Mouse (Mus musculus) hindbrain, postnatal 0 days (tissue): ENCODE data around the gene Hlcs. TPM values are rescaled to one million over a fixed set of nuclear protein-coding genes. Genes with fewer than 3 reads are reported as not detected.

ENCODE experiments used
- ATAC-seq: fragments of 200-750 bp; cut with Nextera tagmentation; 2 replicates; pipeline ENCODE4 v1.8.0; 2017; ENCODE audit warnings: mild to moderate bottlenecking, moderate TSS enrichment, moderate library complexity
- DNase-seq: peaks from one replicate; pipeline ENCODE4 v3.0.0-alpha.2; 2015; ENCODE audit warnings: low spot score
- H3K27ac ChIP-seq: fragments of 300-500 bp; sonication (generic); 2 replicates; pipeline ENCODE4 v1.5.1; 2014; ENCODE audit warnings: mild to moderate bottlenecking
- H3K27me3 ChIP-seq: fragments of 300-500 bp; sonication (generic); 2 replicates; pipeline ENCODE4 v1.6.1; 2014; ENCODE audit warnings: low read length, mixed read lengths; ENCODE audit not compliant: insufficient read depth
- H3K36me3 ChIP-seq: fragments of 300-500 bp; sonication (generic); 2 replicates; pipeline ENCODE4 v1.6.1; 2014; ENCODE audit warnings: low read length, mixed read lengths; ENCODE audit not compliant: insufficient read depth
- H3K4me1 ChIP-seq: fragments of 300-500 bp; sonication (generic); 2 replicates; pipeline ENCODE4 v1.6.1; 2014; ENCODE audit warnings: antibody characterized with exemption, low read length, mixed read lengths; ENCODE audit not compliant: insufficient read depth
- H3K4me2 ChIP-seq: fragments of 300-500 bp; sonication (generic); 2 replicates; pipeline ENCODE4 v1.6.1; 2014; ENCODE audit warnings: low read depth, mild to moderate bottlenecking, low read length, moderate library complexity, mixed read lengths
- H3K4me3 ChIP-seq: fragments of 300-500 bp; sonication (generic); 2 replicates; pipeline ENCODE4 v1.5.1; 2014; ENCODE audit warnings: low read length
- H3K9ac ChIP-seq: fragments of 300-500 bp; sonication (generic); replicated peaks from 2 replicates; pipeline ENCODE4 v1.6.1; 2014; ENCODE audit warnings: mild to moderate bottlenecking, low read length, moderate library complexity, mixed read lengths
- H3K9me3 ChIP-seq: fragments of 300-500 bp; sonication (generic); 2 replicates; pipeline ENCODE4 v1.6.1; 2016; ENCODE audit warnings: low read length, mixed read lengths
- CTCF ChIP-seq: IDR thresholded peaks from 2 replicates; pipeline ENCODE4 v1.5.1; 2016; ENCODE audit warnings: antibody characterized with exemption, control low read depth, low read depth
- WGBS: fragments of 180-500 bp; shearing (Covaris S2); extraction: QIAGEN DNeasy Blood & Tissue Kit; methylation state at CpG from one replicate; pipeline ENCODE4 v1.1.7; 2014; 5-methylcytosine and 5-hydroxymethylcytosine counted together
- polyA plus RNA-seq: library from polyadenylated mRNA; unstranded; fragments of >200 nt; fragmentation: Nextera tagmentation; extraction: Ambion mirVana; gene quantifications from 2 replicates; pipeline ENCODE4 v1.2.1, GENCODE M21; 2015
- total RNA-seq: library from RNA; depleted of rRNA; stranded (reverse); fragments of >200 nt; gene quantifications from 2 replicates; pipeline ENCODE4 v1.2.3, GENCODE M21; 2014

Hlcs gene
- total and polyA plus RNA-seq, 2 experiments from 2014 or later, result 7.3 to 8.1 TPM

DNA sequence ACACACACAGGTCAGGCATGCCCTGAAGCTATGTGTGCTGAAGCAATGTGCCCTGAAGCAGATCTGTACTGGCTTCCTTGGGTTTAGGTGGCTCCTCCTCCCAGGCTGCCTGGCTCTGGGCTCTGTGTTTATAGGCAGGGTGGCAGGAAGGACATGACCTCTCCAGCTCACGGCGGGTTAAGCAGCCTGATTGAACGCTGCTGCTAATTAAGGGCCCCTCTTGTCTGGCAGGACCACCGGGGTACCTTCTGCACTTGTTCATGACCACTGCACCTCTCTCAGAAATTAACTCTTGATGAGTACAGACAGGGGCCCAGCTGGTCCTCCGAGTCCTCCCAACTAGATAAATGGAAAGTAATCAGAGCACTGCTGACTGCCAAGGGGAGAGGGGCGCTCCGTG lies 149.1 kb downstream of the Hlcs start:
- ATAC-seq, result peak; percentile 64; the same call in 1 of the 2 replicates
- Histone ChIP-seq H3K4me1 (no peaks in the 10 kb centered on the region), H3K4me2 (no peak overlapping the region), H3K27ac (no peak overlapping the region), H3K4me3 (no peak overlapping the region), H3K9ac (no peak overlapping the region), H3K27me3 (no peaks in the 10 kb centered on the region), H3K36me3 (no peaks in the 10 kb centered on the region), H3K9me3 (no peaks in the 10 kb centered on the region)
- TF ChIP-seq CTCF, result no peak
- 21% methylated on average over 7 of the region's 7 CpGs for WGBS
- DNase-seq, result peak; percentile 41

DNA sequence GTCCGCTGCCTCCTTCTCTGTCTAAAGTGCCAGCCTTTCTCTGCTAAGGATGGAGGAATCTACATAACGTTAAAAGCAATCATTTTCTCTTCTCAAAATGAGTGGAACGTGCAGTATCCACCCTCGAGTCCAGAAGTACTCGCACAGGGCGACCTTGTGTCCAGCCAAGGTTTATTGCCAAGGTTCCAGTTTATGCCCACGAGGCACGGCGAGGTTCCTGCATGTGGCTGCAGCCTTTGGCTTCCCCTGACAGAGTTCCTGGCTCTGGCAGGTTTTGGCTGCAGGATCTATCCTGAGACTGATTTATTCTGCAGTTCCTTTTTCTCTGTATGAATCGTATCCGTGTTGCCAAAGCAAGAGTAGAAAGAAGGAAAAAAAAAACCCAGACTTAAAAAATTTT lies 150.3 kb downstream of the Hlcs start:
- H3K36me3 ChIP-seq, result no peaks in the 10 kb centered on the region
- no peak overlapping the region for H3K27ac ChIP-seq
- H3K4me3 ChIP-seq, result no peak overlapping the region
- H3K4me1 ChIP-seq, result no peaks in the 10 kb centered on the region
- ATAC-seq (no peak), DNase-seq (no peak)
- WGBS, result 67% methylated on average over 11 of the region's 11 CpGs
- H3K9ac ChIP-seq, result no peak overlapping the region
- no peak for TF ChIP-seq CTCF
- no peak overlapping the region for H3K4me2 ChIP-seq
- H3K27me3 ChIP-seq, result no peaks in the 10 kb centered on the region
- H3K9me3 ChIP-seq, result no peaks in the 10 kb centered on the region

DNA sequence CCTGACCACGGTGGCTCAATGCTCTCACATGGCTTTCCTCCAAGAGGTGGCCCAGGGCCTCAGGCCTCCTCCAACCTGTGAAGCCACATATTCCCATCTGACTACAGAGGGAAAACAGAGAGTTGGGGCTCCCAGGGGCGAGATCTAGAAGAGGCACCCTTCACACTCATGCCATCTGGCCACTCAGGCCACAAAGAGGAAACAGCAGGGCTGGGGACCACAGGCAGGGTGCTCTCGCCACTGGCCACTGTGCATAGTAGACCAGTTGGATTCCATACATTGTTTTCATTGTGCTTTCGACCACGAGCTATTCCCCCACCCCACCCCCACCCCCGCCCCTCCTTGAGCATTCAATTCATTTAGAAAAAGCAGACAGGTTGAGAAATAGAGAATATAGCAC lies 151.4 kb downstream of the Hlcs start:
- whole genome bisulfite sequencing, result 34% methylated on average over 6 of the region's 6 CpGs
- H3K36me3 ChIP-seq, result no peaks in the 10 kb centered on the region
- ATAC-seq, result no peak
- no peak overlapping the region for H3K4me3 ChIP-seq
- no peak overlapping the region for H3K9ac ChIP-seq
- TF ChIP-seq CTCF, result no peak
- no peak for DNase-seq
- no peaks in the 10 kb centered on the region for H3K27me3 ChIP-seq
- no peak overlapping the region for H3K4me2 ChIP-seq
- H3K27ac ChIP-seq, result no peak overlapping the region
- no peaks in the 10 kb centered on the region for H3K4me1 ChIP-seq
- no peaks in the 10 kb centered on the region for H3K9me3 ChIP-seq

DNA sequence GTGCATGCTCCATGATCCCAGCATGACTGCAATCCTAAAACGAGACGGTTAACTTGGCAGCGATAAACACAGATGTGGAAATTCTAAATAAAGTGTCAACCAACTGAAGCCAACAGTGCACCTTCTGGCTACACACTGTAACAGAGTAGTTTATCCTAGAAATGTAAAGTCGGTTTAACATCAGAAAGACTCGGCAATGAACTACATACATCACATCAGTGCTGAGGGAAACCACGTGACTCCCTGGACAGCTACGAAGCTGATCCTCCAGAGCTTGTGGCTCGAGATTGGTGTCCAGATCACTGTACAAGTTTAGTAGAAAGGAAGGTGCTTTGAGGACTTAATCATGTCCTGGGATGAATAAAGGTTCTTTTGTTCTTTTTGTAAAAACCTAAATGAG lies 155.6 kb downstream of the Hlcs start:
- Histone ChIP-seq H3K27ac (no peak overlapping the region), H3K36me3 (no peaks in the 10 kb centered on the region), H3K4me1 (peaks cover 11% of the 10 kb centered on the region), H3K27me3 (no peaks in the 10 kb centered on the region), H3K9ac (no peak overlapping the region), H3K9me3 (no peaks in the 10 kb centered on the region), H3K4me2 (no peak overlapping the region), H3K4me3 (no peak overlapping the region)
- ATAC-seq (no peak), DNase-seq (no peak)
- WGBS, result 61% methylated on average over 8 of the region's 8 CpGs
- TF ChIP-seq CTCF, result no peak

DNA sequence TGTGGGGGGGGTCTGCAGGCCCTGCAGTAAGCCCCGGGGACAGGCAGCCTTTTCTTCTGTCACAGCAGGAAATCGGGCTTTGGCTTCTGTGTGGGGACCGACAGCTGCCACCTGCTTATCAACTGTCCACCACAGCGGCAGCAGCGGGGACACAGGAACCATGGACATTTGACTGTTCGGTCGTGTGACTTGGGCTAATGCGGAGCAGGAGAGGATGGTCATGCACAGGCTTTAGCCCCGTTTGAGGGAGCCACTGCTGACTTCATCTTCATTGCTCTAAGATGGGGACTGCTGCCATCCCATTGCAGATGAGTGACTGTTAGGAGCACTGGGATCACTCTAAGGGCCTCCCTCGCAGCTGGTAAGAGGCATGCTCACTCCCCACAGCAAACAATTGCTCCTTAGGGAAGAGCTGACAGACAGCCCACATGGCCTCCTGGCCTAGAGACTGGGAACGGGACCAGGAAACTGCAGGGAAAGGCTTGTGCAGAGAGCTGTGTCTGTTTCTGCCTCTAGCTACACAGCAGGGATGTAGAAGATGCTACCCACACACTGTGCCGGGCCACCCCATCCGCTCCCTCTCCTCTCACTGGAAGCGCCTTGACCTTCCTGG lies 158.2 kb downstream of the Hlcs start:
- Histone ChIP-seq H3K4me3 (no peak overlapping the region), H3K4me2 (0 out of 2 replicates have a peak overlapping the region, but pooled peaks have one; percentile 13), H3K4me1 (peaks cover 11% of the 10 kb centered on the region), H3K36me3 (no peaks in the 10 kb centered on the region), H3K27ac (no peak overlapping the region), H3K27me3 (no peaks in the 10 kb centered on the region), H3K9me3 (no peaks in the 10 kb centered on the region), H3K9ac (no peak overlapping the region)
- TF ChIP-seq CTCF, result no peak
- WGBS, result 21% methylated on average over 14 of the region's 14 CpGs
- DNase-seq (peak; percentile 68), ATAC-seq (peak; percentile 79)

DNA sequence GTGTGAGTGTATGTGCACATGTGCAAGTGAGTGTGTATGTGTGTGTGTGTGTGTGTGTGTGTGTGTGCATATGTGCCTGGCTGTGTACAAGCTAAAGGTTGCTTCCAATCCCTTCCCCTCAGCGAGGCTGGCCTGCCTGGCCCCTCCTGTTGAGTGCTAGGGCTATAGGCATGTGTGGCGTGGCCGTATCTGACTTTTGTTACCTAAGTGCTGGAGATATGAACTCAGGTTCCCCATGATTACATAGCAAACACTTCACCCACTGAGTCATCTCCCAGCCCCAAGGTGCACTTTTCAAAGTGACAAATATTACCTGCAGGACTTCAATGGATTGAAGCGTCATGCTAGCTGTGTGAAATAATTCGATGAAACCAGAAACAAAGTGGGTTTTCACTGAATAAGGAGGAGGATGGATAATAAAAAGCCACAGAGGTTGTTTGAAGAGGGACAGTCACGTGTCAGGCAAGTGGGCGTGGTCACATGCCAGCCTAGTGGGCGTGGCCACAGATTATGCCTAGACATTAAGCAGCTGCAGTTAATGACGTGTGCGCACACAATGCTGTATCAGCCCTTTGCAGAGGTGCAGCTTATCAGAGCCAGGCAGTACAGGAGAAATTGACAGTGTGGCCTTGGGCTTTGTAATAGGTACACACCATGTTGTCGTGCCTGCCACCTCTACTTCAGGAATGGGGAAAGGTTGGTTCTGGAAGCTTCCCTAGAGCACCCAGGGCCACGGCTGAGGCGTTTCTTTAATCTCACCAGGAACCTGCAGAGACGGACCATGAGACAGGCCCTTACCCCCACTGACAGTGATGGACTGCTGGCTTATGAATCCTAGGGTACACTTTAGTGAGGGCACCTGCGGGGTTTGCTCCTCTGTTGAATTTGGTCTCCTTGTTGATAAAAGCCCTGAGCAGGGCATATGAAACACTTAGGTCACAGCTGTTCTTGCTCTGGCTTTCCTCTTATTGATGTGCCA lies 163.0 kb downstream of the Hlcs start:
- TF ChIP-seq CTCF, result no peak
- Histone ChIP-seq H3K9me3 (no peaks in the 10 kb centered on the region), H3K9ac (no peak overlapping the region), H3K4me2 (no peak overlapping the region), H3K4me1 (peaks cover 10% of the 10 kb centered on the region), H3K27ac (no peak overlapping the region), H3K36me3 (no peaks in the 10 kb centered on the region), H3K27me3 (no peaks in the 10 kb centered on the region), H3K4me3 (no peak overlapping the region)
- ATAC-seq, result no peak
- no peak for DNase-seq
- WGBS, result 81% methylated on average over 15 of the region's 15 CpGs
